Mouse (Mus musculus): ENCODE measurements at regions not wholly inside any gene's neighbourhood (a gene's known extent, or its start where the extent isn't known, plus 50 kb on each side); places are given as distances from the start of the nearest gene placed in this dataset.

DNA sequence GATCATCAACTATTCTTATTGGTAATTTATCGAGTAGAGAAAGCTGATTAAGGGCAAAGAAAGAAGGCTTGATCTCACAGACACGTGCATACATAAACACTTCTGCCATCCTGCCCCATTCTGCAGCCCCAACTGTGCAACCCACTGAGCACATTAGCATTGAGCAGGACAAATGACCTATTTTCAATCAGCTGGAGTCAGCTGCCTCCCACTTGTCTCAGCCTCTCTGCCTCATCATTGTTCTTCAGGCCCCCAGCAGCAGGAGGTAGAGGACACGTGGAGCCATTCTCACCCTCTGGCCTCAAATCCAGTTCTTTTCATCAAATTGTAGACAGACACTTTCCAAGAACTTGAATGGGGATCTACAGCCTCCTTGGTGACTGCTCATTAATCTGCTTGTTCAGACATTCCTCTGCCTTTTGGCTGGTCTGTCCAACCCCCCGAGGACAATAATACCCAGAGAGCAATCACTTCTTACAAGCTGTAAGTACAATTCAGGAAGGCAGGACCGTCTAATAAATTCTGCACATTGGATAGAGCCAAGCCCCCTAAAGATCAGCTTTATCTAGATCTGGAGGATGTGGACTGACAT, 690.0 kb downstream of the Pkhd1 start:
- intact Hi-C loops (cut with DNase I) = no loop called here
- DNase-seq (ENCODE audit: low spot score in 2 of 2) = no peak

DNA sequence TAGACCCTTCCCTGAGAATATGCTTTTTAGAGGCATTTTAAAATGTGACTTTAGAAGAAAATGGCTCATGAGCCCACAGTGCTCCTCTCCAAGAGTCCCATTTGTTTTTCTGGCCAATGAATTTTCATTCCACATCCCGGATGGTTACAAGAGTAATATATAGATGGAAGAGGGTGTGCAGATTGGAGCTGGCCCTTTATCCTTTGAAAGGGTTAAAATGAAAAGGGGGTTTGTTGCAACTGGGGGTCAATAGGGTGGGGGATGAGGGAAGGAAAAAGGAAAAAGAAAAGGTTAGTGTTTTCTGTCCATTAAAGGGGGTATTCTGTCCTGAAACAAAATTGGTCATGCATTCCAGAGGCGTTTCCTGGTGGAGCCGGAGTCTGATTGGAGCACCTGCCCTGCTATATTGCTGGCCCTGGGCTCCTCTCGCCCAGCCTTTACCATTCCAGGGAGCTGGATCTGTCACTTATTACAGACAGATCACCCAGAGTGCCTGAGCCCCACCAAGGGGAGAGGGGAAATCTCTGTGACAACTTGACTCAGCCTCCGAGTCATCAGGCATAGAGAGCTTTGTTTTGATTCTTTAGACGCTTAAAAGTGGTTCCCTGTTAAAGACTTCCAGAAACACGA, 666.7 kb downstream of the Pkhd1 start:
- intact Hi-C loops (cut with DNase I) = no loop called here
- DNase-seq (ENCODE audit: low spot score in 2 of 2) = no peak

DNA sequence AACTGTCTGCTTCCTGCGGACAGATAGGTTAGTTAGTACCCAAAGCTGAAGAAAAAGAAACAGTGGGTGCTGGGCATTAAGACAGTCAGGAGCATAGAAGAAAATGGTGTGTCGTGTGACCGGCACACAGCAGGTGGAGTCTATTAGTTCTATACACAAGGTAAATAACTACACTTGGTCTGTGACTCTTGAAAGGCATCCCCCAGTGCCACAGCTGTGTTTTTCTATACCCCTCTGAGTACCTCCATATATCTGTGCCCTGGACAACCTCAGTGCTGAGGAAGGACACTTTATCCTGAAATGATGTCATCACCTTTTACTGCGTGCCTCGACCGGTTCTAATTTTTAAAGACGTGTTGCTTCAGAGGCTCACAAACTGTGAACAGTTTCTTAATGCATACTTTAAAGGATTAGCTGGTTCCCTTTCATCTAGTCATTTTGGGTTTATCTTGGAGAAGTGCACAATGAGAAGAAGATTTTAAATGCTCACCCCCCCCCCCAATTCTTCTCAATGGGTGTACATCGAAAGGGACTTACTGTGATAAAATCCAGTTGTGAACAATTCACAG, 666.1 kb downstream of the Pkhd1 start:
- no peak for DNase-seq (ENCODE audit: low spot score in 2 of 2)
- intact Hi-C loops (cut with DNase I) = no loop called here

- intact Hi-C loops (cut with DNase I) = loop anchor here (5.0 kb wide), 1 partner anchor 766 kb away; the partner anchor contains the start of gene Tfap2b
- no peak for DNase-seq (ENCODE audit: low spot score in 2 of 2)
Measured at GRCm38 (mm10) chr1:19973364-19973763, 644.5 kb downstream of the Pkhd1 start.

- no peak for DNase-seq (ENCODE audit: low spot score in 2 of 2)
- intact Hi-C loops (cut with DNase I) = loop anchor here (5.0 kb wide), 1 partner anchor 767 kb away; the partner anchor contains the start of gene Tfap2b
Measured at GRCm38 (mm10) chr1:19973981-19974380, 643.9 kb downstream of the Pkhd1 start.

- intact Hi-C loops (cut with DNase I) = no loop called here
- DNase-seq (ENCODE audit: low spot score in 2 of 2) = no peak
Measured at GRCm38 (mm10) chr1:19975436-19975835, 642.4 kb downstream of the Pkhd1 start.

DNA sequence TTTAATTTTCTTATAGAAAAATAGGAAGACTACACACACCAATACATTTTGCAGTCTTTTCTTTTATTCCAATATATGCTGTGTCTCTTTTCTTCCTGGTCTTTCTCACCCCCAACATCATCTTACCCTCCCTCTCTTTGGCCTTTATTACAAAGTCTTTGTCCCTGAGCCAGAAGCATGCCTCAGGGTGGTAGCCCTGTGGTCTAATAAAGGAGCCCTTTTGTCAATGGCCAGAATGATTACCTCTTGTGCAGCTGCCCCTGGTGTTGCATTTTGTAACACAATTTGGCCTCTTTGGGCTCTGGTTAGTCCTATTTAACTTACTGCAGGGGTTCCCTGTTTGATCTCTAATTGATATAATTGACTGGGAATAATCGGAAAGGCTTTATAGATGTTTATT, 636.7 kb downstream of the Pkhd1 start:
- DNase-seq (ENCODE audit: low spot score in 2 of 2) = no peak
- intact Hi-C loops (cut with DNase I) = no loop called here

GRCm38 (mm10) chr1:19982791-19983190, 635.1 kb downstream of the Pkhd1 start:
- intact Hi-C loops (cut with DNase I) = no loop called here
- DNase-seq (ENCODE audit: low spot score in 2 of 2) = no peak

DNA sequence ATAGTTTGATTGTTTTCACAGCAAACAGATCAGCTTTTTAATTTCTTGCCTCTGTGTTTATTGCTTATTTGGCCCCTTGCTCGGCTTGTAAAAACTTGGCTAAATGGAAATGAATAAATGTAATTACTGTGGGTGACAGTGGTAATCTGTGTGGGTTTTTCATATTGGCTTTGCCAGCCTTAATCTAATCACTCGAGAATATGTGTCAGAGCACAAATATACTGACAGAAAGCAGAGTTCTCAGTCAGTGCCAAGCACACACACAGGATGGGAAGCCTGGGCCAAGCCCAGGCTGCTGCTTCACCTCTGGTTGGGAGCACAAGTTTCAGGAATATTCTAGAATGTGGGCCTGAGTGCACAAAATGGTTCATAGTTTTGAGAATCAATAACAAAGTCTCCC, 634.4 kb downstream of the Pkhd1 start:
- intact Hi-C loops (cut with DNase I) = no loop called here
- no peak for DNase-seq (ENCODE audit: low spot score in 2 of 2)

DNA sequence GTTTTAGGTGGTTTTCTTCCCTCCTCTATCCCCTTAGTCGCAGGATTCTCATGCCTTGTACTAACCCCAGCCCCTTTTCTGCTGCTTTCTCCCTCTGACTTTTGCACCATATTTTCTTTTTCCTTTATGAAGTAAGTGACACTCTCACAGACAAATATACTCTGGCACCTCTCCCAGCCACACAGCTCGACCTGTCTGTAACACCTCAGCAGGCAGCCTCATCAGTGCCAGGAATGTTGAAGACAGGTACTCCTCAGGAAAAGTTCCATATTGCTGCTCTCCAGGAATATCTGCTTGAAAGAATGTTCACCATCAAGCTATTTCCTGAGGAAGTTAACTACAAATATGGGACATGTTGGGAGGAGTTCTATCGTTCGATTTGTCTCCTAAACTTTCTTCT, 627.9 kb downstream of the Pkhd1 start:
- intact Hi-C loops (cut with DNase I) = no loop called here
- DNase-seq (ENCODE audit: low spot score in 2 of 2) = no peak

All from left cerebral cortex, postnatal 36 days (tissue).